Mouse (Mus musculus) hematopoietic stem cell, adult 5-6 weeks (primary cell): ENCODE results near the gene Dusp14. TPM values are rescaled to one million over a fixed set of nuclear protein-coding genes. Genes with fewer than 3 reads are reported as not detected.
A peak's percentile ranks its signal among the peaks of the same experiment; 100 is the strongest.

ENCODE experiments used
- ATAC-seq, 2 experiments: fragments of 125-278 bp in 1 of 2; replicated peaks in 1 of 2; 2 replicates each; pipeline ENCODE4 v1.8.0; 2016 to 2017; ENCODE audit warnings: inconsistent platforms in 2 of 2, mild to moderate bottlenecking in 2 of 2, moderate number of reproducible peaks in 2 of 2, low read depth in 1 of 2, moderate TSS enrichment in 1 of 2; ENCODE audit not compliant: low FRiP score in 2 of 2, poor library complexity in 2 of 2, severe bottlenecking in 2 of 2, insufficient read depth in 1 of 2, low TSS enrichment in 1 of 2
- total RNA-seq: library from RNA; stranded (forward); fragments of 172-1452, 232-1000 nt; gene quantifications from 2 replicates; pipeline ENCODE4 v1.2.3, GENCODE M21; 2017

Gene Dusp14
- total RNA-seq, 1 experiment from 2014 or later = 1.0 TPM

GRCm38 (mm10) chr11:84072904-84073651, 4.0 kb upstream of the Dusp14 start:
- ATAC-seq = no peak

- no peak; a peak in 1 of 4 replicates for ATAC-seq
Measured at GRCm38 (mm10) chr11:84068191-84069033, 649 bp downstream of the Dusp14 start.

GRCm38 (mm10) chr11:84067720-84068190, 1.3 kb downstream of the Dusp14 start:
- 0 out of 4 replicates have a peak, but pooled peaks of 1 of the 2 experiments have one; percentile 9 for ATAC-seq

DNA sequence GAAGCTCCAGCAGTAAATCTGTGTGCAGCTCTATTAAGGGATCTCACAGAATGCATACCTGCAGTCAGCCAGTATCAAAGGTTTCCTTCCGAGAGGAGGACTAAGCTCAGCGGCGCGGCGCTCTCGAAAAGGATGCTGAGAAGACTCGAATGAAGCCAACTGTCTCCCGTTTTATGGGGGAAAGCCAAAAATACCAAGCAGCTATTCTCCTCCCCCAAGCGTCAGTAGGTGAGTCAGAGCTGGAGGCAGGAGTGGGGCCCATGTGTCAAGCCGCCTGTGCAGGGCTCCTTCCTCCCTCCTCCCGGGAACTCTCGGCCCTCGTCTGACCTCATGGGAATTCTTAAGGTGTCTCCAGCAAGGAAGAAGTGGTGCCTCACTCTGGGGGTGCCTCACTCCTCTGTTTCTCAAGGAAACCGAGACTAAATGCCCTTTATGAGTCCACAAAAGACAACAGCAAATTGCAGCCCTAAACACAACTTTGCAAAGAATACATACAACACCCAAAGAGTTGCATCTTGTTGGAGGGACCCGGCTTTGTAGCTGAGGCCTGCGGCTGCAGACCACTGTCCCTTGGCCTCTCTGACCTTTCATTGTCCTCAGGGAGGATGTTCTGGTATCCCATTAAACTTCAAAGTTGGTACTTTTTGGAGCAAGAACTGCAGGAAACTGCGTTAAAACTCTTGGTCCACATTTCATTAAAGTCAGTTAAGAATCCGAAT, 2.0 kb downstream of the Dusp14 start:
- ATAC-seq = no peak

GRCm38 (mm10) chr11:84066071-84066481, 3.0 kb downstream of the Dusp14 start:
- ATAC-seq = peak; percentile 33 to 61; a peak in 2 of 4 replicates

DNA sequence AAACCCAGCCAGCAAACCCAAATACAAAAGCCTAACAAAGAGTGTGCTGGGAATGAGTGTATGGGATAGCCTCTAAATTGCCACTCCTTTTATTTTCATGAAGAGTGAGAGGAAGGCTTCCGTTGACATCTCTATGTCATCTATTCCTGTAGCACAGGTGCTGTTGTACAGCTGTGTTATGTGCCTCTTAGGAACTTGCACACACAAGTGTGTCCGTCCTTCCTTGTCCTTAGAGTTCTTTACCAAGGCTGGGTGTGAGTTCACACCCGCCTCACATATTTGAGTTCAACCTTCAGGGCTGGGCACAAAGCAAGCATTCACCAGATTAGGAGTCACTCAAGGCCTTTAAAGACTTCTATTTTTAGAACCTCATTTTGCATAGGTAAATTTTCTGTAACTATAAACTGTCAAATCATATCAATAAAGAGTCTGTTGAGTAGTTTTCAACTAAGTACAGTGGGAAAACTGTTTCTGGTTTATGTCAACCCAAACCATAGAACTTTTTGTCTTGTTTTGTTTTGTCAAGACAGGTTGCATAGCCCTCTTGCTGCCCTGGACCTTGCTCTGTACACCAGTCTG, 5.3 kb downstream of the Dusp14 start:
- ATAC-seq = no peak

- no peak for ATAC-seq
Measured at GRCm38 (mm10) chr11:84062805-84063204, 6.3 kb downstream of the Dusp14 start.

GRCm38 (mm10) chr11:84061881-84062280, 7.2 kb downstream of the Dusp14 start:
- ATAC-seq = no peak

DNA sequence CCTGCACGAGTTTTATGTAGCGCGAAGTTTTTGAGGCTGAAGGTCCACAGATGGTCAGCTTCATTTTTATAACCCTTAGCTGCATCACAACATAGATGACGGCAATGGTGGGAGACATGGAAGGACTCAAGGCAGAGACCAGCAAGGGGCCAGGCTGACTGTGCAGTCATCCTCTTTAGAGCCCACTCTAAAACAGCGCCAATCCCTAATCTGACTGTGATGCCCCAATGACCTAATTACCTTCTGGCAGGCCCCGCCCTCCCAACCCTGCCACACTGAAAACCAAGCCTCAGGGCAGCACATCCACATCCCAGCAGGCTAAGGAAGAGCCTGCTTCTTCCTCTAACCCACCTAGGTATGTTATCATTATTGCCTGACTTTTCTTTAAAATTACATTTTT, 8.4 kb downstream of the Dusp14 start:
- ATAC-seq = no peak

GRCm38 (mm10) chr11:84059784-84060183, 9.3 kb downstream of the Dusp14 start:
- ATAC-seq = no peak

DNA sequence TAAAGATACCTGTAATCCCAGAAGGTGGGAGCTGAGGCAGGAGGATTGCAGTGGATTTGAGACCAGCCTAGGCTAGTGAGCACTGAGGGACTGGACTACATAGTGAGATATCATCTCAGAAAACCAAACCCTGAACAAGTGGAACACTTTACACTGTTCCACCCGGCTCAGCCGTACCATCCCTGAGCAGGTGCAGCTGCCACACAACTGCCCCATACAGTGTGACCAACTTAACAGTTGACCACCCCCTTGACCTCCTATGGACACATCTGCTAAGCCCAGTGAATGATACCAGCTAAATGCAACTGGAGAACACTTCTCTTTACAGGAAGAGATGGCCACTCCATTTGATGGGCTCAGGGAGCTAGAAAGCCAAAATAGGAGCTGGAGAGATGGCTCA, 11.6 kb downstream of the Dusp14 start:
- no peak for ATAC-seq

- ATAC-seq = no peak
Measured at GRCm38 (mm10) chr11:84053524-84054163, 15.4 kb downstream of the Dusp14 start.

DNA sequence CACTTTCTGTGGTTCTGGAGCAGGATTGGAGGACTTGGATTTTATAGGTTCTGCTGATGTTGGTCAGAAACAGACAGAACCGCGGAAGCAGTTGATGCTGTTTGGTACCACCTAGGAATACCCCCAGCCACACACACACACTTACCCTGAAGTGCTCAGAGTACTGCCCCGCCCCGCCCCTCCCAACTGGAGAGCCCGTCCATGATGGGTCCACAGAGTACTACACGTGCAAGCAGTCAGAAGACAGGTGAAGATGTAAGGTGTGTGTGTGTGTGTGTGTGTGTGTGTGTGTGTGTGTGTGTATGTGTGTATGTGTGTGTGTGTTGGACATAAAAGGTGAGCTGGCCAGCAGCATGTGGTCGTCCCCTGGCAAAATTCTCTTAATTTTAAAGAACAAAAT, 16.0 kb downstream of the Dusp14 start:
- no peak for ATAC-seq

DNA sequence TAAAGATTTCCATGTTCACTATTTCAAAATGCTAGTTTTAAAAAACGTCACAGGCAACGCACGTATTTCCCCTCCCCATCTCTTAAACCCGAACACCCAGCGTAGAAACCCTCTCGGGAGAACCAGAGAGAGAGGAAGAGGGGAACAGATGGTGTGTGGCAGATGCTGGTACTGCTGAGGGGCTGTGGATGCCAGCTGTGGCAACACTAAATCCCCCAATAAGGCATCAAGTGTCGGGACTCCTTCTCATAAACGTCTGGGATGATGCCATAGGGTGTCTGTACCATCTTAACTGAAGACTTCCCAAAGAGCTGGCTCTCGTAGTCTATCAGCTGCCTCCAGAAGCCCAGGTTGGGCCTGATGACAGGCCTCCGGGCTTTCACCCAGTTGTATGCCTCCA, 20.6 kb downstream of the Dusp14 start:
- no peak for ATAC-seq

GRCm38 (mm10) chr11:84047270-84047669, 21.8 kb downstream of the Dusp14 start:
- no peak for ATAC-seq

- no peak for ATAC-seq
Measured at GRCm38 (mm10) chr11:84044988-84045387, 24.1 kb downstream of the Dusp14 start.
